Mouse (Mus musculus): ENCODE results near the gene Clpb. TPM values are rescaled to one million over a fixed set of nuclear protein-coding genes. Genes with fewer than 3 reads are reported as not detected.

Clpb gene
- total RNA-seq, 2 experiments from 2014 or later, result 61.6 to 69.5 TPM

- intact Hi-C loops (cut with DNase I), result no loop called here
- no peak for DNase-seq
These were observed 46.8 kb downstream of the Clpb start for GRCm38 (mm10) chr7:101710236-101710635.

- intact Hi-C loops (cut with DNase I), result no loop called here
These were observed 50.5 kb downstream of the Clpb start for GRCm38 (mm10) chr7:101713828-101714400.

DNA sequence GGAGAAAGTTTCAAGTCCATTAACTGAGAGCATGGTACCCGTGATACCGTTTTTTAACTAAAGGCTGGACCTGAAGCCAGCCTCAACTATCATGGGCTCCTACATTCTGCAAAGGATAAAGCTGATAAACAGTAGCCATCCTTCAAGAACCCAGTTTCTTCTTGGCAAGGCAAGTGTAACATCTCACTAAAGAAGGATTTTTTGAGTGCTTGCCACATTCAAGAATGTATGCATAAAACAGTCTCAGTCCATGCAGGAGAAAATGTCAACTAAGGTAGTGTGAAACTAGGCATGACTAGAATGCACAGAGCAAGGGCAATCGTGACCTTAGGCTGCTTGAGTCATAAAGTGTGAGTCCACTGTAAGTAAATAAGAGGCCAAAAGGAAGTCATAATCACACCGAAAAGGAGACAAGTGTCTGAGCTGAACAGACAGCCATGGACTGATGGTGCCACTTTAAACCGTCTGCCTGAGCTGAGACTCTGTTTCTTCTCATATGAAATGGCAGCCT lies 51.7 kb downstream of the Clpb start:
- intact Hi-C loops (cut with DNase I), result no loop called here
- no peak for DNase-seq

More at GRCm38 (mm10) chr7:101713828-101714400, 50.5 kb downstream of the Clpb start:
- DNase-seq, result no peak

- no peak for DNase-seq
- intact Hi-C loops (cut with DNase I), result no loop called here
These were observed 56.9 kb downstream of the Clpb start for GRCm38 (mm10) chr7:101720356-101720755.

- intact Hi-C loops (cut with DNase I), result no loop called here
- DNase-seq, result peak in 1 of 2 experiments; percentile 41
These were observed 61.6 kb downstream of the Clpb start for GRCm38 (mm10) chr7:101725081-101725480.

GRCm38 (mm10) chr7:101726980-101727379 lies 63.5 kb downstream of the Clpb start:
- no peak for DNase-seq
- intact Hi-C loops (cut with DNase I), result no loop called here

DNA sequence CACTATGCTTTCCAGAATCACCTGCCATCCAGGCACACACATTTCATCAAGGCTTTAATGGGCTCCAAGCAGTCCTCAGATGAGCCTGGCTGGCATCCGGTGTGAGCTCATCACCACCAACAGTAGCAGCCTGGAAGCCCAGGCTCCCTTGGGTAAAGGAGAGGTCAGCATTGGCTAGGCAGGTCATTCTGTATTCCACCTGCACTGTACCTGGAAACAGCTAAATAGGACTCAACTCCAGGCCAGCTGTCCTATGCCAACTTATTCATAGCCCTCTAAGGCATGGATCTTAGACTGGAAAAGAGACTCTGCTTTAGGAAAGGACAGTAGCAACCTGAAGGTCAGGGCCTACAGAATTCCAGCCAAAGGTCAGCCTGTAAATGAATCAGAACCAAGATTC lies 68.7 kb downstream of the Clpb start:
- DNase-seq, result no peak
- intact Hi-C loops (cut with DNase I), result no loop called here

DNA sequence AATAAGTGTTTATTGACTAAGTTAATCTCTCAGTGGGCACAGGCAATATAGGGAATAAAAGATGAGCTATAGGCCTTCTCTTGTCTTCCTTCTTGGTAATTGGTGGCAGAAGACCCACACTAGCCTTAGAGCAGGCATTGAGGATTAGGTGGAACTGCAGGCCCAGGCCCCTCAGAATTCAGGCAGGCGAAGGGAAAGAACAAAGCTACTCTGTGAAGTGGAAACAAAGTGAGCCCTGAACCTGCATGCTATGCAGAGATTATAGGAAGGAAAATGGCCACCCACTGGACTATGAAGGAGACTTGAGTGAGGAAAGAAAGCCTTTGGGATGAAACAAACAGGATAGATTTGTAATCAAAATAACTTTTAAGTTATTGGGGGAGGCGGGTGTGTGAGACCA lies 69.6 kb downstream of the Clpb start:
- intact Hi-C loops (cut with DNase I), result no loop called here

GRCm38 (mm10) chr7:101735297-101735696 lies 71.9 kb downstream of the Clpb start:
- no peak for DNase-seq
- intact Hi-C loops (cut with DNase I), result no loop called here

More for the DNA sequence above, 69.6 kb downstream of the Clpb start:
- DNase-seq, result no peak

GRCm38 (mm10) chr7:101737735-101738134 lies 74.3 kb downstream of the Clpb start:
- DNase-seq, result no peak
- intact Hi-C loops (cut with DNase I), result no loop called here

GRCm38 (mm10) chr7:101739602-101740001 lies 76.2 kb downstream of the Clpb start:
- intact Hi-C loops (cut with DNase I), result no loop called here
- no peak for DNase-seq

DNA sequence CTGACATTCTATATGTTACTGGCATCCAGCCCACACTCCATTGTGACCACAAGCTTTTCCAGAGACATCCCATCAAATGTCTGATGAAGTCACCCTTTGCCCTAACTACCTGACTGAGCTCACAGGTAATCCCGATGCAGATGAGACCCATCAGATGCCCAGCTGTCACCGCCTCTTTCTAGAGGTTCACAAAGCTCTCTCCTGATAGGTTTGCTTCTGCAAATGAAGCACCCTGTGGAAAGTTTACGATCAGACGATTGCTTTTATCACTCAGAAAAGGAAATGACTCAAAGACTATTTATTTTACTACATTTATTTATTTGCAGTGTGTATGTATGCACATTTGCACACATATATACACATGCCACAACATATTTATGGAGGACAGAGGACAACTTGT lies 80.1 kb downstream of the Clpb start:
- intact Hi-C loops (cut with DNase I), result no loop called here
- no peak for DNase-seq

- DNase-seq, result no peak
- intact Hi-C loops (cut with DNase I), result no loop called here
These were observed 83.3 kb downstream of the Clpb start for GRCm38 (mm10) chr7:101746559-101747334.

GRCm38 (mm10) chr7:101750268-101750667 lies 86.8 kb downstream of the Clpb start:
- intact Hi-C loops (cut with DNase I), result no loop called here
- no peak for DNase-seq

DNA sequence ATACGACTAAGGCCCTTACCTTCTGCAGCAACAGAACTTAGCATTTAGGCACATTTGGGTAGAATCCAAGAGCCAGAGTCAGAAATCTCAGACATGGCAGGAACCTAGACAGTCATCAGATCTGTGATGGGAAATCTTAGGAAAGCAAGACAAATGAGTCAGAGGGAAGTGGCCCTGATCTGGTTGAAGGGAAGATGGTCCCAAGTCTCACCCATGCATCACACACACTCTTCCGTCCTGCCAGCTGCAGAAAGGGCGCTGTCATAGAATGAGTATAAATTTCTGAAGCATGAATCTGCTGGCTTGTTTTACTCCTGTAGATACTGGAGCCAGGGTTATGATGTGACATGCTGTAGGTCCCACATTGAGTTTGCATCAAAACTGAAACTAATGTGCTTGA lies 88.9 kb downstream of the Clpb start:
- intact Hi-C loops (cut with DNase I), result no loop called here
- DNase-seq, result no peak

GRCm38 (mm10) chr7:101753492-101753891 lies 90.1 kb downstream of the Clpb start:
- DNase-seq, result no peak
- intact Hi-C loops (cut with DNase I), result no loop called here

DNA sequence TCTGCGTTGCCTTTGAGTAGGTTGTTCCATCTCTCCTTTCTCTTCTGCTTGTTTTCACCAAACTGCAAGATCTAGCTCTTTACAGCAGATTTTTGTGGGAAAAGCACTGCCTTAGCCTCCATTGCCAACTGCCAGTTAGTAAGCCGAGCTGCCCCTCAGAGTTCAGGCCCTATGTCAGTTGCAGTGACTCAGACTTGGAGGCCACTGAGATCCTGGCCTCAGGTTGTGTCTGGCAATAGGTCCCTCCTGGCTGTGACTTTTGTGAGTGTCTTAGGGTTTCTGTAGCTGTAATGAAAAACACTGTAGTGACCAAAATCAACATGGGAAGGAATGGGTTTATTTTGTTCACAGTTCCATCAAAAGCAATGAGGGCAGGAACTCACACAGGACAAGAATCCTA lies 91.0 kb downstream of the Clpb start:
- intact Hi-C loops (cut with DNase I), result no loop called here
- DNase-seq, result no peak

GRCm38 (mm10) chr7:101755301-101755700 lies 91.9 kb downstream of the Clpb start:
- intact Hi-C loops (cut with DNase I), result no loop called here
- no peak for DNase-seq

DNA sequence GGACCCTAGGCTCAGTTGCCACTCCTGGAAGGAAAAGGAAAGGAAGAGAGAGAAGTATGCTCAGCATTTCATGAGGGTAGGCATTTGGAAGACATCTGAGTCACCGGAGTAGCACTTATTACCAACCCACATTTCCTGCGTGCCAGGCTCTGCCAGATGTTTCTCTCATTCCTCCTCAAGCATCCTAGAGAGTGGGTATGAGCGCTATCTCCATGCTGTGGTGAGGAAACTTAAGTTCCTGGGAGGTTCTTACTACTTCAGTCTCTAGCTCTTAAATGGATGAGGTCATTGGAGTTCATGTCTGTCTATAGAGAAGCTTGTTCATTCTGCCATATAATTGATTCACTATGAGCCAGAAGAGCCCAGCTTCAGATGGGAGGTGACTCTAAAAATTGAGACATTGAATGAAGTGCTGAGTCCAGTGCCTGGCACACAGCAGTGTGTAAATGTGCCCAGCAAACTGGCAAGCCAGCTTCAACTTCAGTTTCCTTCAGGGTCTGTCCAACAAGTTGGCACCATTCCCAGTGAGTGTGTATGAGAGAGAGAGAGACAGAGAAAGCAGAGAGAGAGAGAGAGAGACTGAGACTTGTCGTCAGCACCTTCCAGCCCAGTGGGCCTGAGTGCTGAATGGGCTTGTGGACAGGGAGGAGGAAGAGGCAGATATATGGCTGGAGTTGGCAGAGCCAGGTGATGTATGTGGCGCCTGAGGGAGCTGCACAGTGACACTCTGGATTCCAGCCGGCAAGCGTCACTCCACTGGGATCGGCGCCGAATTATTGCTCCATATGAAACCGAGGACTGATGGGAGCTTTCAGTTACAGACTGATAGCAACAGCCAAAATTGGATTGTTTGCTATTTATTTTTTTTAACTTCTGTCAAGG lies 98.7 kb downstream of the Clpb start:
- peak; percentile 7 to 11 for DNase-seq
- intact Hi-C loops (cut with DNase I), result no loop called here

DNA sequence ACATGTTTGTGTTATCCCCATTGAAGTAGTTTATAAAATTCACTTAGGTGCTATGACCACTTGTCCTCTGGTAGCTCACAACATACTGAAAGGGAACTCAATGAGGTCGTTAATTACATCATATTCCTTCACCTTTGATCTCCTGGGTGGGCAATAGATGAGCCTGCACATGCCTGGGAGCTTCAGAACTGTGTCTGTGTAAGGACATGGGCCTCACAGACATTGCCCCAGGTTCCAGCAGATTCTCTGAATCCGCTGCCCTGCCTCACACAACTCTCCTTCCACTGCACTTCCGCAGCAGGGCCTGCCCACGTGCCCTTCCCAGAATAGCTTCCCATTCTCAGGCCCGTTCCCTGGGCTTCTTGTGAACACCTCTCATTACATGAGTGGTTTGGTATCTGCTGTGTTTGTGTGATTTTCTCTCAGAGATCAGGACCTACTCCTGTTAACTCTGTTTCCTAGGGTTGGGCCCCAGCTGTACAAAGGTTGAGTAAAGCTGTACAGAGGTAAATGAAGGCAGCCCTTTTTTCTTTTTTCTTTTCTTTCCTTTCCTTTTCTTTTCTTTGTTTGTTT lies 104.0 kb downstream of the Clpb start:
- intact Hi-C loops (cut with DNase I), result no loop called here
- DNase-seq, result peak; percentile 14 to 40

DNA sequence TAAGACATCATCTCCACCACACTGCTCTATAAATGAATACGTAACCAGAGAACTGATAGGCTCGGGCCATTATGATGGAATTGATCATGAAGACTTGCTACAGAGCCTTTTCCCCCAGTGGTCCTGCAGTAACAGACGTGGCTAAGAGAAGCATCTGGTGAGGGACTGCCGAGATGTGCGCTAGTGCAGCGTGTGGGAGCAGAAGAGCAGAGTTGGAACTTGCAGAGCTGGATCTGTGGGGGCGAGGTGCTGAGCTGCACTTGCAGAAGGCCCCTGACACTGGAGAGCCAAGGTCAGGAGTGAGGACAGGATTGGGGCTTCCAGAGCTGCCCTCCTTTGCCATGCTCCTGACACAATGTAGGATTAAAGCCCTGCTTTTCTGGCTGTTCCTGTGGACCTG lies 106.6 kb downstream of the Clpb start:
- DNase-seq, result no peak
- intact Hi-C loops (cut with DNase I), result no loop called here

Data from heart, postnatal 14 days (tissue).